Mouse (Mus musculus) thymus, adult 2 months (tissue): ENCODE results near the gene Slc35e3.

Experiments used
- CTCF ChIP-seq: fragments of 200-500 bp; IDR thresholded peaks from 2 replicates; pipeline ENCODE4 v1.5.1; 2012; ENCODE audit warnings: mild to moderate bottlenecking, control low read depth, low read length, moderate library complexity, borderline replicate concordance; ENCODE audit not compliant: control insufficient read depth, poor library complexity, insufficient read depth; ENCODE audit errors: extremely low read depth
- POLR2A ChIP-seq: fragments of 200-500 bp; IDR thresholded peaks from 2 replicates; pipeline ENCODE4 v1.6.1; 2012; ENCODE audit warnings: mild to moderate bottlenecking, low read length, control low read depth, moderate library complexity; ENCODE audit not compliant: control insufficient read depth, poor library complexity, insufficient read depth; ENCODE audit errors: extremely low read depth

DNA sequence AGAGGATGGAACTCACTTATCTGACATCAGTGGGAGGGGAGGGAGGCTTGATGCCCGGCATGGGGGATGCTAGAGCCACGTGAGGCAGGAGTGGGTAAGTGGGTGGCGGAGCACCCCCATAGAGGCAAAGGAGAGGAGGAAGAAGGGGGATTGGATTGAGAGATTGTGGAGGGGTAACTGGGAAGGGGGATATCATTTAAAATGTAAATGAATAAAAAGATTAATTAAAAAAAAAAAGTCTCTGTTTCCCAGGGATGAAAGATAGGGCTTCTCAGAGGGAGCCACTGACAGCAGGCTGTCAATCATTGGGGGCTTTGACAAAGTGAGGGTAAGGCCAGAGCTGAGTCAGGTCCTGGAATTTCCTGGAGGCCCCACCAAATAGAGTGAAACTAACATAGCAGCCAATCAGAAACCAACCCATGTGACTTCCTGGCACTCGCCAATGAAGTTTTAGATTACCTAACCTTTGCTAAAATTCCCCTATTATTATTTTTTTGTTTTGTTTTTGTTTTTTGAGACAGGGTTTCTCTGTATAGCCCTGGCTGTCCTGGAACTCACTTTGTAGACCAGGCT lies 31.2 kb downstream of the Slc35e3 start:
- TF ChIP-seq CTCF (no peak), POLR2A (no peak)
